Mouse (Mus musculus): ENCODE measurements around the gene Slc30a6.
"Not testable (repeated sequence)": the region's sequence is repeated elsewhere in the genome, so short reads cannot be mapped to it uniquely, and the experiment has no call there.

The Slc30a6 gene

DNA sequence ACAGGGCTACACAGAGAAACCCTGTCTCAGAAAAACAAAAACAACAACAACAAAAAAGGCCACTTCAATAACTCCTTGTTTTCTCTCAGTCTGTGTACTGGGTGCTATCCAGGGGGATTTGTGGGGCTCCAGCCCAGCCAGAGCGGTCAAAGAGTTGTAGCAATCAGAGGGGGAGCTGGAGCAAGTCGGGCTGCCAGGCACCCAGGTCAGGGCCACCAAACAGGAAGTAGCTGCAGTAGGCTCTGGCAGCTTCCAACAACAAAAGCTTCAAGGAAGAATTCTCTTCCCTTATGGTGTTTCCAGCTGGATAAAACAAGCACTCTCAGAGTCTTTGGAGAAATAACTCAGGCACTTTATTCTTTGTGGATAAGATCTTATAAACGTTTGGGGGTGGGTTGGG is 58.5 kb downstream of the Slc30a6 start:
- no peak for DNase-seq

DNA sequence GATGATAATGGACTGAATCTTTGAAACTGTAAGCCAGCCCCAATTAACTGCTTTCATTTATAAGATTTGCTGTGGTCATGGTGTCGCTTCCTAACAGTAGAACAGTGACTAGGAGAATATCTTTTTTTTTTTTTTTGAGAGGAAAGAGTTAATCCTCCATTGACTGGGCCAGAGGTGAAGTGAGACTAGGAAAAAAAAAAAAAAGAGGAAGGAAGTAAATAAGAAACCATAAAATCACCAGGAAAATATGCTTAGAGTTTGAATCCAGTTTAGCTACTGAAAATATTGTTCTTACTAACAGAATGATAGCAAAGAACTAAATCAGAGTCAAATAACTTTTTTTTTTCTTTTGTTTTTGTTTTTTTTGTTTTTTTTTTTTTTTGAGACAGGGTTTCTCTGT is 59.3 kb downstream of the Slc30a6 start:
- DNase-seq: no peak

DNA sequence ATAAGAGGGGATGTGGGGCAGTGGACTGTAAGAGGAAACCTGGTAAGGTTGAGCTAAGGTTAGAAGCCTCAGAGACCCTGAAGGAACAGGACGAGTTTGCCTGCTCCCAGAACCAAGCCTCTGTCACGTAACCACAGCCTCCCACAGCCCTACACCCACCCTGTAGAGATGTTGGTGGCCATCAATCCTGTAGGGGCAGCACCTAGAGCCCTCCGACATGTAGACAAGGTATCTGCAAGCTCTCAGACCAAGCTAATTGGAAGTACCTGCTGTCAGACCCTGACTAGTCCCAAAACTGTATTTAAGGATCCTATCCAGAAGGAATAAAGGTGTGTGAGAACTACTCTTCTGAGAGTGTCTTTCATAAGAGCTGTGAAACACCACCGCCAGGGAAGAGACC is 60.0 kb downstream of the Slc30a6 start:
- no peak for DNase-seq

DNA sequence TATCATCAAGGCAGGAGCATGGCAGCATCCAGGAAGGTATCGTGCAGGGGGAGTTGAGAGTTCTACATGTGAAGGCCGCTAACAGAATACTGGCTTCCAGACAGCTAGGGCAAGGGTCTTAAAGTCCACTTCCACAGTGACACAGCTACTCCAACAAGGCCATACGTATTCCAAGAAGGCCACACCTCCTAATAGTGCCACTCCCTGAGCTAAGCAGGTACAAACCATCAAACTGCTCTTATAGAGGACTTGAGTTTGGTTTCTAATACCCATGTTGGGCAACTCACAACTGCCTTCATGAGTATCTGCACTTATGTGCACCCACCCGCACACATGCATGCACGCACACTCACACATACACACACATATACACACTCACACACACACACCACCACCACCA is 61.4 kb downstream of the Slc30a6 start:
- no peak for DNase-seq

DNA sequence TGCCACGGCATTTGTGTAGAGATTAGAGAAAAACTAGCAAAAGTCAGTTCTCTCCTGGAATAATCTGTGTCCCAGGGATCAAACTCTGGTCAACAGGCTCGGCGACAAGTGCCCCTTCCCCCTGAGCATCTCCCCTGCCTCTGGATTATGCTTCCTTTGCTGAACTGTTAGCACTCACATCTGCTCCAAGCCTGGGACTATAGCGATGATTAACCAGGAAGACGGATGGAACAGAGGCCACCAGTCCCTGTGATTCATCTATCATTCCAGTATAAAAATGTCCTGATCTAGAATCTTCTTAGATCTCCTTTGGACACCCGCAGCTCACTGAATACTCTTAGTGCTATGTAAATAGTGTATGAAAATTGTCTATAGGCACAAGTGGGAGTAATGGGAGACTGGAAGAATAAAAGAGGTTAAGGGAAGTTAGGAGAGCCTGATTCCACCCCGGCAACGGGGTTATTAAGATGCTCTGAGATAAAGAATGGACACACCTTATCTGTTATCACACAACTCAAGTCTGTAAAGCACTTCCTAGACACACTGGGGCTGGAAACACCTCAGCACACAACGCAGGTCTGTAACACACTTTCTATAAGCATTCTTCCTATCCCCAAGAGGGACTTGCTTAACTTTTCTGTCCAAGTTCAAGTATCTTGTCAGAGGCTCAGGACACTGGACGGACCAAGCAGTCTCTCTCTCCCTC is 62.7 kb downstream of the Slc30a6 start:
- no peak for DNase-seq

DNA sequence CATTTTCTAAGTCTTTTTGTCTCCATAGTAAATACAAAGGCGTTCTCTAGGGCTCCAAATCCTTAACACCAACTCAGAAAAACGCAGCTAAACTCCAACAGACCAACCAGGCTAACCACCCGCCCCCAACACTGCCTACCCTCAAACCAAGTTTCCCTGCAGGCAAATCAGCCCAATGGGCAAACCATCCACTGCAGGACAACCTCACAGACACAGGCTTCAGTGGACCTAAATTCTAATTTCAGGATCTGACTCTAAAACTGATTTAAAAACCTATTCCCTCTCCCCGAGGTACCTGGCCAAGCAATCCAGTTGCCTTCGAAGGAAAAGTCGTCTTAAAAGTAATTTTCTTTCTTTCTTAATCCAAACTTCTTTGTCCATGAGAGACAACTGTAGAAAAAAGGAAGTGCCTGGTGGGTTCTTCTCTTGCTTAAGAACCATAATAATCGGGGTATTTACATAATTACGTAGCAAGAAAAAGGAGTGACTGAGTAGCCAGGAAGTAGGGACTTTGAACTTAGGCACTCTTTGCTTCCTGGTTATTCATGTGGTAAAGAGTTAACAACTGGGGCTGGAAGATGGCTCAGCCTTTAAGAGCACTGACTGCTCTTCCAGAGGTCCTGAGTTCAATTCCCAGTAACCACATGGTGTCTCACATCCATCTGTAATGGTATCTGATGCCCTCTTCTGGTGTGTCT is 63.5 kb downstream of the Slc30a6 start, which contains the start of gene Nlrc4:
Gene Nlrc4 (minus strand): TSS at position 432 of the 698 bp plus-strand sequence.
- peak; percentile 46 to 51 for DNase-seq

DNA sequence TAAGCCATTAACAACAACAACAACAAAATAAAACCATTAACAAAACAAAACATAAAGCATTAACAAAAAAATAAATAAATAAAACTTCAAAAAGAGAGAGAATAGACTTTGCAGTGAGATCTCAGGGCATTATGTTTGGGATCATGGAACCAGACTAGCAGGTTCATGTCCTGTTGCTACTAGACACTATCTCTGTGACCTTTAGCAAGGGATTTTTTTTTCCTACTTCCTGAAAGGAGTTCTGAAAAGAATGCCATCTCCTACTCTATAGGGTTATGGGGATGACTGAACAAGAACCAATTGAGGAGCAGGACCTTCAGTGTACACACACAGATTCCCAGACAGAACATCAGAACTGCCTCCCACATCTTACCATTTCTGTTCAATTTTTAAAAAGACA is 68.1 kb downstream of the Slc30a6 start:
- DNase-seq: no peak

DNA sequence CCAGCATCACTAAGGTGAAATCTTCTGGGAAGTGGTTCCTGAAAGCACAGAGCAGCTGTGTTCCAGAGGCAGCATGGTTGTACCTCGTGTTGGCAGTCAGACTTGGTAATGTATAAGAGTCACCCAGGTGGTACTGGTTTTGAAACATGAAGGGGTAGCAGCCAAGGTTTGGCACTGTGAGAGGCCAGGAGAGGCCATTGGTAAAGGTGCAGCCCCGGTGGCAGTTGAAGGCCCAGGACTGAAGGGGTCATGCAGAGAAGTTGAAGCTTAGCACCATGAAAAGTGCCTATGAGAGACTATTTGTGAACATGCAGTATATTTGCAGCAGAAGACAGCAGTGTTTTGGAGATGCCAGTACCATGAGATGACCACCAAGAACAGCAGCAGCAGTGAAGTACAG is 72.6 kb downstream of the Slc30a6 start:
- DNase-seq: not testable (repeated sequence)

DNA sequence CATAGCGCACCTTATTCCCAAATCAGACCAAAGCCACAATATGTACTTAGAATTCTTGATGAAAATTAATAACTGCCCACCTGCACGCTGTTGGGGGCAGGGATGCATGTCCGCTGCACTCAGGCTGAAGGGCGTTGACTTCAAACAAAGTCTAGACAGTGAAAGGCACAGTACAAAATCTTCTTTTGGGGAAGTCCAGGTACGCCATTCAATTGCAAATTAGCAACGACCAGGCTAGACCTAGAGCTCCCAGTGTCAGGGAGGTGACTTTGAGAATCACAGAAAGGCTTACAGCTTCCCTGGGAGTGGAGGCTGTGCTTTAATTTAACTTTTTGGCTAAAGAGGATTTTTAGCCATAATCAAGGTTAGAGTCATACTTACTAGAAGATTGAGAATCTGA is 74.7 kb downstream of the Slc30a6 start:
- DNase-seq: not testable (repeated sequence)
